Mouse (Mus musculus): ENCODE measurements around the gene Haus3.

Haus3 gene

GRCm38 (mm10) chr5:34186391-34186790 is 17.1 kb upstream of the Haus3 start:
- no peak for DNase-seq (ENCODE audit: low spot score)

- no peak for DNase-seq (ENCODE audit: low spot score)
Observed at GRCm38 (mm10) chr5:34185791-34186190, 16.5 kb upstream of the Haus3 start.

GRCm38 (mm10) chr5:34185051-34185580 is 15.8 kb upstream of the Haus3 start:
- DNase-seq (ENCODE audit: low spot score): no peak

- no peak for DNase-seq (ENCODE audit: low spot score)
Observed at GRCm38 (mm10) chr5:34183976-34184375, 14.6 kb upstream of the Haus3 start.

GRCm38 (mm10) chr5:34183156-34183880 is 14.0 kb upstream of the Haus3 start:
- no peak for DNase-seq (ENCODE audit: low spot score)

GRCm38 (mm10) chr5:34182486-34182885 is 13.2 kb upstream of the Haus3 start:
- no peak for DNase-seq (ENCODE audit: low spot score)

- no peak for DNase-seq (ENCODE audit: low spot score)
Observed at GRCm38 (mm10) chr5:34177821-34178220, 8.5 kb upstream of the Haus3 start.

GRCm38 (mm10) chr5:34177091-34177490 is 7.8 kb upstream of the Haus3 start:
- DNase-seq (ENCODE audit: low spot score): no peak

- no peak for DNase-seq (ENCODE audit: low spot score)
Observed at GRCm38 (mm10) chr5:34176691-34177090, 7.4 kb upstream of the Haus3 start.

GRCm38 (mm10) chr5:34175403-34175694 is 6.0 kb upstream of the Haus3 start:
- DNase-seq (ENCODE audit: low spot score): no peak

GRCm38 (mm10) chr5:34174550-34175402 is 5.4 kb upstream of the Haus3 start:
- no peak for DNase-seq (ENCODE audit: low spot score)

GRCm38 (mm10) chr5:34174021-34174420 is 4.7 kb upstream of the Haus3 start:
- DNase-seq (ENCODE audit: low spot score): no peak

- DNase-seq (ENCODE audit: low spot score): no peak
Observed at GRCm38 (mm10) chr5:34170726-34171125, 1.4 kb upstream of the Haus3 start.

GRCm38 (mm10) chr5:34169954-34170353 is 627 bp upstream of the Haus3 start:
- no peak for DNase-seq (ENCODE audit: low spot score)

- DNase-seq (ENCODE audit: low spot score): no peak
Observed at GRCm38 (mm10) chr5:34167857-34168256, 1.5 kb downstream of the Haus3 start.

- no peak for DNase-seq (ENCODE audit: low spot score)
Observed at GRCm38 (mm10) chr5:34165793-34166192, 3.5 kb downstream of the Haus3 start.

- no peak for DNase-seq (ENCODE audit: low spot score)
Observed at GRCm38 (mm10) chr5:34148476-34148875, 20.9 kb downstream of the Haus3 start.

- DNase-seq (ENCODE audit: low spot score): no peak
Observed at GRCm38 (mm10) chr5:34147554-34147953, 21.8 kb downstream of the Haus3 start.

- peak; percentile 8 for DNase-seq (ENCODE audit: low spot score)
Observed at GRCm38 (mm10) chr5:34139751-34140150, 29.6 kb downstream of the Haus3 start.

- DNase-seq (ENCODE audit: low spot score): no peak
Observed at GRCm38 (mm10) chr5:34132731-34133130, 36.6 kb downstream of the Haus3 start.

GRCm38 (mm10) chr5:34124131-34124530 is 45.2 kb downstream of the Haus3 start:
- no peak for DNase-seq (ENCODE audit: low spot score)

GRCm38 (mm10) chr5:34119121-34119856 is 50.0 kb downstream of the Haus3 start:
- DNase-seq (ENCODE audit: low spot score): no peak

GRCm38 (mm10) chr5:34105681-34106080 is 63.6 kb downstream of the Haus3 start:
- DNase-seq (ENCODE audit: low spot score): no peak

Measured in T-cell, adult 2 months (primary cell).